Mouse (Mus musculus) left cerebral cortex, postnatal 10 days (tissue): ENCODE measurements around the gene Bdh1. TPM values are rescaled to one million over a fixed set of nuclear protein-coding genes. Genes with fewer than 3 reads are reported as not detected.
"Not testable (repeated sequence)": the region's sequence is repeated elsewhere in the genome, so short reads cannot be mapped to it uniquely, and the experiment has no call there.

ENCODE experiments used
- DNase-seq, 2 experiments: peaks; one replicate each; pipeline ENCODE4 v3.0.0; 2021 to 2022; ENCODE audit warnings: low spot score in 2 of 2, mixed read lengths in 1 of 2; ENCODE audit errors: extremely low spot score in 1 of 2
- intact Hi-C: fragments of 180-260 bp; cut with DNase I; formaldehyde crosslinking; loops from one replicate; pipeline ENCODE4 v1.15.1; 2025
- total RNA-seq, 2 experiments: library from RNA; stranded (reverse); gene quantifications; 2 replicates each; pipeline ENCODE4 v1.2.3; 2021

Bdh1 gene
- total RNA-seq, 2 experiments from 2014 or later, result 295 to 326 TPM

GRCm38 (mm10) chr16:31458229-31458918, 36.3 kb downstream of the Bdh1 start:
- intact Hi-C loops, result loop anchor here (5.0 kb wide), 2 partner anchors 249 to 459 kb away; no protein-coding TSS in a partner anchor
- peak; percentile 75 to 81 for DNase-seq

GRCm38 (mm10) chr16:31459968-31460461, 37.9 kb downstream of the Bdh1 start:
- DNase-seq, result no peak
- intact Hi-C loops, result loop anchor here (5.0 kb wide), 2 partner anchors 247 to 457 kb away; no protein-coding TSS in a partner anchor

GRCm38 (mm10) chr16:31460506-31460905, 38.4 kb downstream of the Bdh1 start:
- intact Hi-C loops, result no loop called here

GRCm38 (mm10) chr16:31461046-31461445, 39.0 kb downstream of the Bdh1 start:
- DNase-seq, result no peak
- intact Hi-C loops, result no loop called here

More at GRCm38 (mm10) chr16:31460506-31460905, 38.4 kb downstream of the Bdh1 start:
- no peak for DNase-seq

GRCm38 (mm10) chr16:31462113-31462687, 40.1 kb downstream of the Bdh1 start:
- no peak for DNase-seq
- intact Hi-C loops, result no loop called here

- intact Hi-C loops, result no loop called here
Observed at GRCm38 (mm10) chr16:31464953-31465352, 42.9 kb downstream of the Bdh1 start.

GRCm38 (mm10) chr16:31465630-31466029, 43.5 kb downstream of the Bdh1 start:
- peak in 1 of 2 experiments; percentile 63 for DNase-seq
- intact Hi-C loops, result no loop called here

More at GRCm38 (mm10) chr16:31464953-31465352, 42.9 kb downstream of the Bdh1 start:
- no peak for DNase-seq

- intact Hi-C loops, result no loop called here
- DNase-seq, result no peak
Observed at GRCm38 (mm10) chr16:31466106-31466505, 44.0 kb downstream of the Bdh1 start.

- not testable (repeated sequence) for DNase-seq
- intact Hi-C loops, result loop anchor here (5.0 kb wide), 1 partner anchor 446 kb away; no protein-coding TSS in a partner anchor
Observed at GRCm38 (mm10) chr16:31470819-31471218, 48.7 kb downstream of the Bdh1 start.

- no peak for DNase-seq
- intact Hi-C loops, result loop anchor here (5.0 kb wide), 1 partner anchor 445 kb away; no protein-coding TSS in a partner anchor
Observed at GRCm38 (mm10) chr16:31471994-31472393, 49.9 kb downstream of the Bdh1 start.

GRCm38 (mm10) chr16:31473226-31473625, 51.1 kb downstream of the Bdh1 start:
- intact Hi-C loops, result loop anchor here (5.0 kb wide), 1 partner anchor 444 kb away; no protein-coding TSS in a partner anchor
- no peak for DNase-seq

- no peak for DNase-seq
- intact Hi-C loops, result no loop called here
Observed at GRCm38 (mm10) chr16:31475123-31475968, 53.3 kb downstream of the Bdh1 start.

- DNase-seq, result no peak
- intact Hi-C loops, result no loop called here
Observed at GRCm38 (mm10) chr16:31476872-31477603, 55.0 kb downstream of the Bdh1 start.

GRCm38 (mm10) chr16:31485336-31485735, 63.3 kb downstream of the Bdh1 start:
- no peak for DNase-seq

GRCm38 (mm10) chr16:31487266-31487665, 65.2 kb downstream of the Bdh1 start:
- no peak for DNase-seq
- intact Hi-C loops, result no loop called here

More at GRCm38 (mm10) chr16:31485336-31485735, 63.3 kb downstream of the Bdh1 start:
- intact Hi-C loops, result no loop called here

GRCm38 (mm10) chr16:31489096-31489495, 67.0 kb downstream of the Bdh1 start:
- no peak for DNase-seq
- intact Hi-C loops, result no loop called here

- intact Hi-C loops, result no loop called here
Observed at GRCm38 (mm10) chr16:31490967-31491366, 68.9 kb downstream of the Bdh1 start.

GRCm38 (mm10) chr16:31492921-31493549, 71.0 kb downstream of the Bdh1 start:
- no peak for DNase-seq
- intact Hi-C loops, result no loop called here

More at GRCm38 (mm10) chr16:31490967-31491366, 68.9 kb downstream of the Bdh1 start:
- no peak for DNase-seq
